Mouse (Mus musculus) heart, embryonic 16.5 days (tissue): ENCODE data around the gene Sys1. TPM values are rescaled to one million over a fixed set of nuclear protein-coding genes. Genes with fewer than 3 reads are reported as not detected.

Experiments
- ATAC-seq: fragments of 200-750 bp; cut with Nextera tagmentation; replicated peaks from 2 replicates; pipeline ENCODE4 v1.8.0; 2017; ENCODE audit warnings: moderate number of reproducible peaks; ENCODE audit not compliant: insufficient read depth, low FRiP score; ENCODE audit errors: extremely low read depth
- H3K27ac ChIP-seq: fragments of 300-500 bp; sonication (generic); 2 replicates; pipeline ENCODE4 v1.5.1; 2014; ENCODE audit warnings: mild to moderate bottlenecking, low read length, control low read depth, moderate library complexity
- H3K27me3 ChIP-seq: fragments of 300-500 bp; sonication (generic); 2 replicates; pipeline ENCODE4 v1.6.1; 2014; ENCODE audit warnings: low read length, mixed read lengths; ENCODE audit not compliant: control insufficient read depth, insufficient read depth
- H3K36me3 ChIP-seq: fragments of 300-500 bp; sonication (generic); 2 replicates; pipeline ENCODE4 v1.6.1; 2014; ENCODE audit not compliant: control insufficient read depth, insufficient read depth
- H3K4me1 ChIP-seq: fragments of 300-500 bp; sonication (generic); 2 replicates; pipeline ENCODE4 v1.6.1; 2014; ENCODE audit warnings: low read length, mixed read lengths; ENCODE audit not compliant: control insufficient read depth, insufficient read depth
- H3K4me2 ChIP-seq: fragments of 300-500 bp; sonication (generic); 2 replicates; pipeline ENCODE4 v1.6.1; 2014; ENCODE audit warnings: low read depth, mild to moderate bottlenecking, control low read depth, low read length
- H3K4me3 ChIP-seq: fragments of 300-500 bp; sonication (generic); 2 replicates; pipeline ENCODE4 v1.5.1; 2014; ENCODE audit warnings: mild to moderate bottlenecking, control low read depth, low read length
- H3K9ac ChIP-seq: fragments of 300-500 bp; sonication (generic); 2 replicates; pipeline ENCODE4 v1.6.1; 2014; ENCODE audit warnings: low read length, control low read depth
- H3K9me3 ChIP-seq: fragments of 300-500 bp; sonication (generic); replicated peaks from 2 replicates; pipeline ENCODE4 v1.6.1; 2016; ENCODE audit warnings: low read length; ENCODE audit not compliant: control insufficient read depth
- WGBS: fragments of 180-500 bp; shearing (Covaris S2); extraction: QIAGEN DNeasy Blood & Tissue Kit; methylation state at CpG from one replicate; pipeline ENCODE4 v1.1.7; 2014; 5-methylcytosine and 5-hydroxymethylcytosine counted together
- polyA plus RNA-seq: library from polyadenylated mRNA; unstranded; fragments of >200 nt; fragmentation: Nextera tagmentation; extraction: Ambion mirVana; gene quantifications from 2 replicates; pipeline ENCODE4 v1.2.1, GENCODE M21; 2015

Gene Sys1
- polyA plus RNA-seq, 1 experiment from 2014 or later = 33.4 TPM

GRCm38 (mm10) chr2:164438257-164438656 lies 18.5 kb upstream of the Sys1 start:
- Histone ChIP-seq H3K36me3 (no peaks in the 10 kb centered on the region), H3K4me3 (no peak overlapping the region), H3K9me3 (no peaks in the 10 kb centered on the region), H3K4me1 (peaks cover 32% of the 10 kb centered on the region), H3K27ac (no peak overlapping the region), H3K4me2 (peak overlapping the region; percentile 3; the same call in 1 of the 2 replicates), H3K27me3 (no peaks in the 10 kb centered on the region; the same call in 1 of the 2 replicates), H3K9ac (no peak overlapping the region)
- no peak for ATAC-seq
- WGBS = 52% methylated on average over 8 of the region's 8 CpGs

GRCm38 (mm10) chr2:164439001-164439421 lies 17.8 kb upstream of the Sys1 start:
- no peak overlapping the region for H3K27ac ChIP-seq
- WGBS = 59% methylated on average over 3 of the region's 3 CpGs
- H3K4me3 ChIP-seq = no peak overlapping the region
- peaks cover 36% of the 10 kb centered on the region for H3K4me1 ChIP-seq
- H3K36me3 ChIP-seq = no peaks in the 10 kb centered on the region
- peaks cover 2% of the 10 kb centered on the region; the same call in 1 of the 2 replicates for H3K27me3 ChIP-seq
- no peak overlapping the region for H3K4me2 ChIP-seq
- no peak for ATAC-seq
- H3K9me3 ChIP-seq = no peaks in the 10 kb centered on the region
- H3K9ac ChIP-seq = no peak overlapping the region

GRCm38 (mm10) chr2:164440314-164440713 lies 16.4 kb upstream of the Sys1 start:
- no peak for ATAC-seq
- H3K9me3 ChIP-seq = no peaks in the 10 kb centered on the region
- H3K27ac ChIP-seq = no peak overlapping the region
- 78% methylated on average over 5 of the region's 5 CpGs for WGBS
- H3K9ac ChIP-seq = no peak overlapping the region
- H3K4me2 ChIP-seq = no peak overlapping the region
- no peaks in the 10 kb centered on the region for H3K36me3 ChIP-seq
- H3K27me3 ChIP-seq = peaks cover 5% of the 10 kb centered on the region; the same call in 1 of the 2 replicates
- H3K4me1 ChIP-seq = peaks cover 36% of the 10 kb centered on the region
- no peak overlapping the region for H3K4me3 ChIP-seq

GRCm38 (mm10) chr2:164441155-164441554 lies 15.6 kb upstream of the Sys1 start:
- peak overlapping the region; percentile 87 for H3K4me2 ChIP-seq
- no peak for ATAC-seq
- peaks cover 29% of the 10 kb centered on the region for H3K4me1 ChIP-seq
- peaks cover 5% of the 10 kb centered on the region; the same call in 1 of the 2 replicates for H3K27me3 ChIP-seq
- no peaks in the 10 kb centered on the region for H3K36me3 ChIP-seq
- 49% methylated on average over 8 of the region's 8 CpGs for WGBS
- H3K4me3 ChIP-seq = peak overlapping the region; percentile 74
- H3K9me3 ChIP-seq = no peaks in the 10 kb centered on the region
- H3K9ac ChIP-seq = no peak overlapping the region; the same call in 1 of the 2 replicates
- H3K27ac ChIP-seq = no peak overlapping the region

- no peak for ATAC-seq
- H3K9me3 ChIP-seq = no peaks in the 10 kb centered on the region
- peaks cover 23% of the 10 kb centered on the region for H3K4me1 ChIP-seq
- H3K36me3 ChIP-seq = no peaks in the 10 kb centered on the region
- peak overlapping the region; percentile 87 for H3K4me2 ChIP-seq
- H3K9ac ChIP-seq = peak overlapping the region; percentile 90
- H3K4me3 ChIP-seq = peak overlapping the region; percentile 74
- no peak overlapping the region for H3K27ac ChIP-seq
- 38% methylated on average over 7 of the region's 7 CpGs for WGBS
- H3K27me3 ChIP-seq = peaks cover 5% of the 10 kb centered on the region; the same call in 1 of the 2 replicates
Measured at GRCm38 (mm10) chr2:164441731-164442130, 15.0 kb upstream of the Sys1 start.

GRCm38 (mm10) chr2:164442315-164443050 lies 14.3 kb upstream of the Sys1 start:
- peak; percentile 56 for ATAC-seq
- Histone ChIP-seq H3K4me3 (peak overlapping the region; percentile 74), H3K4me1 (peaks cover 19% of the 10 kb centered on the region), H3K36me3 (no peaks in the 10 kb centered on the region), H3K9me3 (no peaks in the 10 kb centered on the region), H3K27me3 (peaks cover 5% of the 10 kb centered on the region; the same call in 1 of the 2 replicates), H3K4me2 (peak overlapping the region; percentile 87), H3K9ac (peak overlapping the region; percentile 90), H3K27ac (peak overlapping the region; percentile 80)
- 3% methylated on average over 29 of the region's 29 CpGs for WGBS

- Histone ChIP-seq H3K36me3 (no peaks in the 10 kb centered on the region), H3K27ac (peak overlapping the region; percentile 80), H3K4me3 (peak overlapping the region; percentile 74), H3K9ac (peak overlapping the region; percentile 90), H3K4me1 (peaks cover 19% of the 10 kb centered on the region), H3K9me3 (no peaks in the 10 kb centered on the region), H3K27me3 (peaks cover 7% of the 10 kb centered on the region), H3K4me2 (peak overlapping the region; percentile 87)
- WGBS = under 1% methylated on average over 26 of the region's 26 CpGs
- peak; percentile 90 for ATAC-seq
Measured at GRCm38 (mm10) chr2:164443051-164443437, 13.7 kb upstream of the Sys1 start.

GRCm38 (mm10) chr2:164443460-164444000 lies 13.2 kb upstream of the Sys1 start, which contains the start of gene Sdc4:
TSS of gene Sdc4 (minus strand) at chr2:164443887.
- WGBS = 13% methylated on average over 18 of the region's 18 CpGs

GRCm38 (mm10) chr2:164444701-164445100 lies 12.1 kb upstream of the Sys1 start:
- H3K4me2 ChIP-seq = no peak overlapping the region
- 86% methylated on average over 2 of the region's 2 CpGs for WGBS

More at GRCm38 (mm10) chr2:164443460-164444000, 13.2 kb upstream of the Sys1 start, which contains the start of gene Sdc4:
- H3K27me3 ChIP-seq = peaks cover 7% of the 10 kb centered on the region
- H3K27ac ChIP-seq = peak within 1 kb of the TSS; percentile 80
- H3K9me3 ChIP-seq = no peaks in the 10 kb centered on the region
- no peaks in the 10 kb centered on the region for H3K36me3 ChIP-seq
- H3K4me2 ChIP-seq = peak within 1 kb of the TSS; percentile 87
- peak within 1 kb of the TSS; percentile 90 for H3K9ac ChIP-seq
- no peak for ATAC-seq
- H3K4me1 ChIP-seq = peaks cover 19% of the 10 kb centered on the region
- peak within 1 kb of the TSS; percentile 74 for H3K4me3 ChIP-seq

More at GRCm38 (mm10) chr2:164444701-164445100, 12.1 kb upstream of the Sys1 start:
- Histone ChIP-seq H3K9me3 (no peaks in the 10 kb centered on the region), H3K27ac (no peak overlapping the region), H3K9ac (no peak overlapping the region), H3K36me3 (no peaks in the 10 kb centered on the region), H3K4me3 (no peak overlapping the region), H3K27me3 (peaks cover 7% of the 10 kb centered on the region), H3K4me1 (peaks cover 25% of the 10 kb centered on the region)
- ATAC-seq = no peak
